In the genomic region with DNA sequence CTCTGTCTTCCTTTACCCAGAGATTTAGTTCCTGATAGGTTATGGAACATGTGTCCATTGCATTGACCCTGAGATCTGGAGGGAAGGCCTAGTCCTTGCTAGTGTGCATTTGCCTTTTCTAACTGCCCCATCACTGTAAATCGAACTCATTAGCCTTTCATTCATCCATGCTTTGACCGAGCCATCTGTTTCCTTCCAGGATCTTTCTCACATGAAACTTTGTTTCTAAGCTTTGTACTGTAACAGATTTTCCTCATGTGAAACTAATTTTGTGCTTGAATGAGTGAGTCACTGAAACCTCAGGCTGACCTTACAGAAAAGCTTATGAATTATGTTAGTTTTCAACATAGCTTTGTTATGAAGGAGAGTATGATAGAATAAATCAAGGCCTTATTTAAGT, we compare ENCODE assay signal across 24 mouse cellular contexts.
"Had no signal": no experiment of that assay in that cellular context is flagged by ENCODE, and none has a peak within 500 bp of the region (broad histone marks: within the 10 kb centered on the region; RNA-seq: fewer than 3 reads in every experiment).

No protein-coding gene starts in this region.

- H3K4me3 ChIP-seq: heart, embryonic 10.5 days; heart, embryonic 12.5 days; hindbrain, embryonic 10.5 days; hindbrain, embryonic 12.5 days; intestine, embryonic 15.5 days; layer of hippocampus, adult 2 months; left cerebral cortex, adult 2 months; limb, embryonic 13.5 days; liver, embryonic 13.5 days had no signal

- H3K4me1 ChIP-seq: heart, embryonic 10.5 days; heart, embryonic 12.5 days; hindbrain, embryonic 10.5 days; hindbrain, embryonic 12.5 days; intestine, embryonic 15.5 days; limb, embryonic 13.5 days; liver, embryonic 13.5 days had no signal

- H3K36me3 ChIP-seq: heart, embryonic 10.5 days; heart, embryonic 12.5 days; hindbrain, embryonic 10.5 days; hindbrain, embryonic 12.5 days; intestine, embryonic 15.5 days; limb, embryonic 13.5 days; liver, embryonic 13.5 days had no signal

- DNase-seq: gastrocnemius, postnatal 14 days; heart, adult 18-20 months; heart, postnatal 10 days; heart, postnatal 4 days; kidney, adult 18-20 months; kidney, adult 8-10 months; kidney, postnatal 10 days; kidney, postnatal 25 days; kidney, postnatal 4 days; liver; liver, embryonic 13.5 days had no signal

- ATAC-seq: hindbrain, embryonic 16.5 days; inflammation-experienced regulatory T-cells, adult 6 months; intestine, embryonic 15.5 days; intestine, postnatal 0 days had no signal

- H3K9me3 ChIP-seq: heart, embryonic 10.5 days; heart, embryonic 12.5 days; hindbrain, embryonic 10.5 days; hindbrain, embryonic 12.5 days; intestine, embryonic 15.5 days; limb, embryonic 13.5 days; liver, embryonic 13.5 days had no signal

- H3K9ac ChIP-seq: heart, embryonic 12.5 days; hindbrain, embryonic 12.5 days; hindbrain, embryonic 14.5 days; intestine, embryonic 15.5 days; limb, embryonic 13.5 days; liver, embryonic 13.5 days had no signal

- H3K27me3 ChIP-seq: heart, embryonic 12.5 days; hindbrain, embryonic 12.5 days; intestine, embryonic 15.5 days; limb, embryonic 13.5 days; liver, embryonic 13.5 days had no signal

- H3K27ac ChIP-seq: heart, embryonic 10.5 days; hindbrain, embryonic 10.5 days; hindbrain, embryonic 12.5 days; hindbrain, embryonic 14.5 days; intestine, embryonic 15.5 days; layer of hippocampus, adult 2 months; left cerebral cortex, adult 2 months; limb, embryonic 13.5 days; liver, embryonic 13.5 days had no signal

- H3K4me2 ChIP-seq: heart, embryonic 12.5 days; hindbrain, embryonic 12.5 days; hindbrain, embryonic 14.5 days; intestine, embryonic 15.5 days; limb, embryonic 13.5 days; liver, embryonic 11.5 days; liver, embryonic 13.5 days had no signal
